ENCODE assay signal across 32 mouse cellular contexts in the genomic region with DNA sequence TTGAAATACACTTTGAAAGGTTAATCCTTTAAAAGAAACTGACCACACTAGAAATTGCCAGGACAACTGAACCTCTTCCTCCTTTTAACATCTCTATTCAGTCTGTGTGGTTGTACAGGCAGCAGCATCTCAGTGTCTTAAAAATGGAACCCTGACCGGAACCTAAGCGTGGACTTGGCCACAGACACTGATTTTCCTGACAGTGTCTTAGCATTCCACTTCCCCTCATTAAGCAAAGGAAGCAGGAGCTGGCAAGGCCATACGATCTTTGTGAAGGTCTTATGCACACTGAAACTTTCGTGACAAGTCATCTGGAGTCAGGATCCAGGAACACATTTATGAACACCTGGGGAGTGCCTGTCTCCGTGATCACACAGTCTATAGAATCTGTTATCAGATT. TPM values are rescaled to one million over a fixed set of nuclear protein-coding genes. Genes with fewer than 3 reads are reported as not detected.
DNase-seq lines count a peak whose midpoint lies in the region; ATAC-seq and TF ChIP-seq lines count a peak whose summit lies in the region.
"Had no signal": no experiment of that assay in that cellular context is flagged by ENCODE, and none has a peak within 500 bp of the region (broad histone marks: within the 10 kb centered on the region; RNA-seq: fewer than 3 reads in every experiment).

No protein-coding gene starts in this region.

- H3K4me2 ChIP-seq in heart, postnatal 0 days (ENCODE audit: low read depth, low read length): no peak overlapping the region
- H3K4me2 ChIP-seq: embryonic facial prominence, embryonic 15.5 days; forebrain, embryonic 12.5 days; heart, embryonic 15.5 days; hindbrain, embryonic 15.5 days; midbrain, embryonic 15.5 days; neural tube, embryonic 15.5 days had no signal

- no peak overlapping the region for H3K4me3 ChIP-seq in gastrocnemius, adult 2 months
- H3K4me3 ChIP-seq in heart, postnatal 0 days (ENCODE audit: low read depth, low read length): no peak overlapping the region
- no peak overlapping the region for H3K4me3 ChIP-seq in brown adipose tissue, adult 24 weeks (ENCODE audit: insufficient read depth, low read depth, low read length)
- H3K4me3 ChIP-seq: embryonic facial prominence, embryonic 10.5 days; embryonic facial prominence, embryonic 15.5 days; forebrain, embryonic 12.5 days; heart, embryonic 15.5 days; hindbrain, embryonic 10.5 days; hindbrain, embryonic 15.5 days; midbrain, embryonic 10.5 days; midbrain, embryonic 15.5 days; neural tube, embryonic 15.5 days had no signal

- H3K27ac ChIP-seq in gastrocnemius, adult 2 months: peak overlapping the region; percentile 72
- peak overlapping the region; percentile 3; the same call in 1 of the 2 replicates for H3K27ac ChIP-seq in heart, postnatal 0 days (ENCODE audit: low read depth)
- H3K27ac ChIP-seq in brown adipose tissue, adult 24 weeks (replicated peaks; ENCODE audit: low read depth, low read length): peak overlapping the region; percentile 19
- H3K27ac ChIP-seq: embryonic facial prominence, embryonic 10.5 days; embryonic facial prominence, embryonic 15.5 days; forebrain, embryonic 12.5 days; heart, embryonic 15.5 days; hindbrain, embryonic 10.5 days; hindbrain, embryonic 15.5 days; liver, embryonic 14.5 days; midbrain, embryonic 15.5 days; neural tube, embryonic 15.5 days had no signal

- TF ChIP-seq CTCF in gastrocnemius, adult 2 months (IDR thresholded peaks at IDR 0.05): no peak
- TF ChIP-seq CTCF in heart, postnatal 0 days (IDR thresholded peaks at IDR 0.05; ENCODE audit: low read depth): no peak

- no peak overlapping the region for H3K9ac ChIP-seq in heart, postnatal 0 days (replicated peaks; ENCODE audit: low read depth, low read length)
- H3K9ac ChIP-seq: embryonic facial prominence, embryonic 15.5 days; forebrain, embryonic 12.5 days; forebrain, postnatal 0 days; heart, embryonic 15.5 days; hindbrain, embryonic 15.5 days; liver, embryonic 14.5 days; midbrain, embryonic 15.5 days; neural tube, embryonic 15.5 days had no signal

- TF ChIP-seq EP300 in heart, postnatal 0 days (IDR thresholded peaks at IDR 0.05; ENCODE audit: low read depth): no peak

- intact Hi-C loops in gastrocnemius, adult 2 months (cut with DNase I): no loop called here
- intact Hi-C loops in heart, postnatal 14 days (cut with DNase I): no loop called here

- no peak for ATAC-seq in heart, postnatal 0 days (ENCODE audit: insufficient read depth, low read depth)
- ATAC-seq: forebrain, postnatal 0 days; inflammation-experienced regulatory T-cells, adult 6 months; midbrain, embryonic 15.5 days; Patski had no signal

- H3K36me3 ChIP-seq in heart, postnatal 0 days (replicated peaks; ENCODE audit: control insufficient read depth, insufficient read depth, low read length): no peaks in the 10 kb centered on the region
- H3K36me3 ChIP-seq: embryonic facial prominence, embryonic 15.5 days; heart, embryonic 15.5 days; hindbrain, embryonic 15.5 days; midbrain, embryonic 15.5 days; neural tube, embryonic 15.5 days had no signal

- DNase-seq in gastrocnemius, adult 2 months: no peak
- DNase-seq in gastrocnemius, adult 8-10 months (ENCODE audit: low spot score in 2 of 2): no peak
- no peak for DNase-seq in heart, postnatal 0 days (ENCODE audit: low spot score)
- no peak for DNase-seq in heart, postnatal 14 days
- DNase-seq in kidney, postnatal 14 days: peak; percentile 56
- no peak for DNase-seq in kidney, adult 8-10 months
- DNase-seq: adrenal gland, postnatal 25 days; cerebellum, adult 18-20 months; cerebellum, postnatal 25 days; forebrain, postnatal 0 days; gastrocnemius, postnatal 14 days; kidney, adult 18-20 months; left cerebral cortex, postnatal 4 days; liver; lung, adult 2 months; lung, postnatal 14 days; retina, postnatal 1 day; right cerebral cortex, postnatal 14 days; thymus, postnatal 4 days had no signal

- no peaks in the 10 kb centered on the region for H3K9me3 ChIP-seq in heart, postnatal 0 days (replicated peaks; ENCODE audit: control insufficient read depth, low read length)
- H3K9me3 ChIP-seq: embryonic facial prominence, embryonic 10.5 days; embryonic facial prominence, embryonic 15.5 days; forebrain, embryonic 12.5 days; heart, embryonic 15.5 days; hindbrain, embryonic 10.5 days; hindbrain, embryonic 15.5 days; midbrain, embryonic 10.5 days; midbrain, embryonic 15.5 days; neural tube, embryonic 15.5 days had no signal

- no peaks in the 10 kb centered on the region for H3K27me3 ChIP-seq in heart, postnatal 0 days (ENCODE audit: control insufficient read depth, insufficient read depth, low read length)
- H3K27me3 ChIP-seq: embryonic facial prominence, embryonic 15.5 days; forebrain, embryonic 12.5 days; heart, embryonic 15.5 days; hindbrain, embryonic 15.5 days; midbrain, embryonic 15.5 days; neural tube, embryonic 15.5 days; Patski had no signal

- H3K4me1 ChIP-seq in heart, postnatal 0 days (ENCODE audit: control insufficient read depth, insufficient read depth): peaks cover 61% of the 10 kb centered on the region
- H3K4me1 ChIP-seq in brown adipose tissue, adult 24 weeks (ENCODE audit: control insufficient read depth, insufficient read depth, insufficient read length, low read length): peaks cover 67% of the 10 kb centered on the region

- whole genome bisulfite sequencing in heart, postnatal 0 days: 58% methylated on average over 5 of the region's 5 CpGs

RNA-seq across cellular contexts. Expression of a gene that starts 29.6 kb away (rescaled TPM):
- 10 to 100 TPM; 15.3 to 27.4 TPM for total RNA-seq in gastrocnemius, adult 2 months (2021)
- 10 to 100 TPM; 17.4 to 31.8 (median 21.1) TPM for total RNA-seq in gastrocnemius, adult 8-10 months (2022)
- 18.6 and 28.6 TPM in 2 replicates for total RNA-seq in heart, postnatal 0 days (2014; rRNA removed; ENCODE audit: low replicate concordance)
- 11.4 and 13.1 TPM in 2 replicates for polyA plus RNA-seq in heart, postnatal 0 days (2015; fragmentation: Nextera tagmentation; extraction: Ambion mirVana)
- total RNA-seq in heart, postnatal 14 days (2021): 10 to 100 TPM; 29.2 to 34.1 TPM
- polyA plus RNA-seq in brown adipose tissue, adult 24 weeks (2012; ENCODE audit: insufficient read depth, insufficient read length, missing spikeins): 44.1 and 50.2 TPM in 2 replicates

Comparison
In these comparisons a context has a peak if more than half of its experiments do, and no peak if none do; other contexts are left out.
1. H3K27ac ChIP-seq: peak in every context shown above with its lines; median percentile 72 in gastrocnemius, adult 2 months; 19 in brown adipose tissue, adult 24 weeks; 3 in heart, postnatal 0 days.